Mouse (Mus musculus) heart, postnatal 25 days (tissue): ENCODE measurements at regions not wholly inside any gene's neighbourhood (a gene's known extent, or its start where the extent isn't known, plus 50 kb on each side); places are given as distances from the start of the nearest gene placed in this dataset.
A peak's percentile ranks its signal among the peaks of the same experiment; 100 is the strongest.

Source experiments
- DNase-seq: peaks from one replicate; pipeline ENCODE4 v3.0.0; 2022; ENCODE audit warnings: low spot score
- intact Hi-C: fragments of 180-260 bp; cut with DNase I; formaldehyde crosslinking; loops from one replicate; pipeline ENCODE4 v1.15.1; 2025

GRCm38 (mm10) chr4:81005507-81006328, 95.3 kb downstream of the Lurap1l start:
- DNase-seq: no peak
- intact Hi-C loops: no loop called here

- intact Hi-C loops: no loop called here
Measured at GRCm38 (mm10) chr4:81006546-81006945, 96.1 kb downstream of the Lurap1l start.

GRCm38 (mm10) chr4:81021850-81022249, 111.4 kb downstream of the Lurap1l start:
- intact Hi-C loops: no loop called here

More at GRCm38 (mm10) chr4:81006546-81006945, 96.1 kb downstream of the Lurap1l start:
- no peak for DNase-seq

GRCm38 (mm10) chr4:81023436-81023983, 113.1 kb downstream of the Lurap1l start:
- no peak for DNase-seq
- intact Hi-C loops: no loop called here

More at GRCm38 (mm10) chr4:81021850-81022249, 111.4 kb downstream of the Lurap1l start:
- DNase-seq: no peak

GRCm38 (mm10) chr4:81027558-81027957, 117.1 kb downstream of the Lurap1l start:
- intact Hi-C loops: loop anchor here (5.0 kb wide), 1 partner anchor 155 kb away; no protein-coding TSS in a partner anchor
- DNase-seq: no peak

- intact Hi-C loops: no loop called here
- DNase-seq: no peak
Measured at GRCm38 (mm10) chr4:81030671-81031070, 120.2 kb downstream of the Lurap1l start.

- DNase-seq: no peak
- intact Hi-C loops: no loop called here
Measured at GRCm38 (mm10) chr4:81037336-81037902, 127.0 kb downstream of the Lurap1l start.

GRCm38 (mm10) chr4:81058227-81058626, 147.8 kb downstream of the Lurap1l start:
- intact Hi-C loops: no loop called here
- DNase-seq: peak; percentile 4

GRCm38 (mm10) chr4:81058809-81059208, 148.4 kb downstream of the Lurap1l start:
- intact Hi-C loops: no loop called here
- DNase-seq: no peak

GRCm38 (mm10) chr4:81059356-81059755, 148.9 kb downstream of the Lurap1l start:
- no peak for DNase-seq

GRCm38 (mm10) chr4:81082290-81082947, 172.0 kb downstream of the Lurap1l start:
- intact Hi-C loops: no loop called here
- no peak for DNase-seq

More at GRCm38 (mm10) chr4:81059356-81059755, 148.9 kb downstream of the Lurap1l start:
- intact Hi-C loops: no loop called here

- DNase-seq: no peak
- intact Hi-C loops: no loop called here
Measured at GRCm38 (mm10) chr4:81085188-81085587, 174.7 kb downstream of the Lurap1l start.

- intact Hi-C loops: no loop called here
- no peak for DNase-seq
Measured at GRCm38 (mm10) chr4:81096581-81096980, 186.1 kb downstream of the Lurap1l start.

- intact Hi-C loops: no loop called here
- DNase-seq: no peak
Measured at GRCm38 (mm10) chr4:81097597-81097996, 187.2 kb downstream of the Lurap1l start.

GRCm38 (mm10) chr4:81101049-81101448, 190.6 kb downstream of the Lurap1l start:
- intact Hi-C loops: no loop called here

GRCm38 (mm10) chr4:81111307-81111706, 200.9 kb downstream of the Lurap1l start:
- intact Hi-C loops: loop anchor here (10.0 kb wide), 1 partner anchor 237 kb away; no protein-coding TSS in a partner anchor
- no peak for DNase-seq

More at GRCm38 (mm10) chr4:81101049-81101448, 190.6 kb downstream of the Lurap1l start:
- DNase-seq: no peak

- DNase-seq: no peak
- intact Hi-C loops: loop anchor here (10.0 kb wide), 1 partner anchor 242 kb away; no protein-coding TSS in a partner anchor
Measured at GRCm38 (mm10) chr4:81116411-81116810, 206.0 kb downstream of the Lurap1l start.

GRCm38 (mm10) chr4:81124155-81124554, 213.7 kb downstream of the Lurap1l start:
- intact Hi-C loops: no loop called here
- no peak for DNase-seq

- no peak for DNase-seq
- intact Hi-C loops: no loop called here
Measured at GRCm38 (mm10) chr4:81129874-81130273, 219.4 kb downstream of the Lurap1l start.

GRCm38 (mm10) chr4:81173111-81173510, 262.7 kb downstream of the Lurap1l start:
- intact Hi-C loops: loop anchor here (10.0 kb wide), 1 partner anchor 1372 kb away; no protein-coding TSS in a partner anchor
- no peak for DNase-seq
